Mouse (Mus musculus) liver, embryonic 12.5 days (tissue): Measurements from ENCODE around the gene Cpt1c. TPM values are rescaled to one million over a fixed set of nuclear protein-coding genes. Genes with fewer than 3 reads are reported as not detected.

ENCODE experiments used
- ATAC-seq: fragments of 200-750 bp; cut with Nextera tagmentation; 2 replicates; pipeline ENCODE4 v1.8.0; 2017; ENCODE audit warnings: moderate number of reproducible peaks, mild to moderate bottlenecking, moderate library complexity
- H3K27ac ChIP-seq: fragments of 300-500 bp; sonication (generic); 2 replicates; pipeline ENCODE4 v1.5.1; 2016; ENCODE audit warnings: mild to moderate bottlenecking
- H3K27me3 ChIP-seq: fragments of 300-500 bp; sonication (generic); replicated peaks from 2 replicates; pipeline ENCODE4 v1.6.1; 2016; ENCODE audit warnings: mild to moderate bottlenecking, moderate library complexity
- H3K36me3 ChIP-seq: fragments of 300-500 bp; sonication (generic); 2 replicates; pipeline ENCODE4 v1.6.1; 2016; ENCODE audit warnings: mild to moderate bottlenecking, moderate library complexity
- H3K4me1 ChIP-seq: fragments of 300-500 bp; sonication (generic); 2 replicates; pipeline ENCODE4 v1.6.1; 2016
- H3K4me2 ChIP-seq: fragments of 300-500 bp; sonication (generic); 2 replicates; pipeline ENCODE4 v1.6.1; 2016; ENCODE audit warnings: mild to moderate bottlenecking, moderate library complexity
- H3K4me3 ChIP-seq: fragments of 300-500 bp; sonication (generic); 2 replicates; pipeline ENCODE4 v1.5.1; 2016; ENCODE audit warnings: mild to moderate bottlenecking, moderate library complexity
- H3K9ac ChIP-seq: fragments of 300-500 bp; sonication (generic); 2 replicates; pipeline ENCODE4 v1.6.1; 2016; ENCODE audit warnings: mild to moderate bottlenecking, moderate library complexity
- H3K9me3 ChIP-seq: fragments of 300-500 bp; sonication (generic); replicated peaks from 2 replicates; pipeline ENCODE4 v1.6.1; 2016; ENCODE audit warnings: mild to moderate bottlenecking, moderate library complexity
- WGBS: fragments of 180-500 bp; shearing (Covaris S2); methylation state at CpG from one replicate; pipeline ENCODE4 v1.1.7; 2016; ENCODE audit not compliant: insufficient replicate concordance; 5-methylcytosine and 5-hydroxymethylcytosine counted together
- polyA plus RNA-seq: library from polyadenylated mRNA; unstranded; fragments of >200 nt; fragmentation: Nextera tagmentation; extraction: Ambion mirVana; gene quantifications from 2 replicates; pipeline ENCODE4 v1.2.1, GENCODE M21; 2016

Cpt1c gene
- polyA plus RNA-seq, 1 experiment from 2014 or later: 4.0 TPM

DNA sequence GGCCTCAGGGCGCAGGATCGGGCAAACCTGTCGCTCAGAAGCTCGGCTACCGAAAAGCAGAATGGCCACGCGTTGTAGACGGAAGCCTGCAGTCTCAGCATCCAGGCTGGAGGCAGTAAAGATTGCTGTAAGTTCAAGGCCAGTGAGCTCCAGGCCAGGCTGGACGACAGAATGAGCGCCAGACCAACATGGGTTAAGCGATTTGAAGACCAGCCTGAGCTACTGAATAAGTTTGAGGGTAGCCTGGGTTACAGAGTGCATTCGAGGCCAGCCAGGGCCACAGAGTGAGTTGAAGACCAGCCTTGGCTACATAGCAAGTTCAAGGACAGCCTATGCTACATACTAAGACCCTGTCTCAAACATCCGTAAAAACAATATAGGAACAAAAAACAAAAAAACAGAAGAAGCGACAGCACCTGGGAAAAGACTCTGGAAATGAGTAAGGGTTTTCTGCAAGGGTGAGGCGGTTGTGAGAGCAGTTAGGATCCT is 23.3 kb upstream of the Cpt1c start:
- peak; percentile 9; the same call in 1 of the 2 replicates for ATAC-seq
- peaks cover 56% of the 10 kb centered on the region for H3K4me1 ChIP-seq
- 3% methylated on average over 15 of the region's 15 CpGs for WGBS

DNA sequence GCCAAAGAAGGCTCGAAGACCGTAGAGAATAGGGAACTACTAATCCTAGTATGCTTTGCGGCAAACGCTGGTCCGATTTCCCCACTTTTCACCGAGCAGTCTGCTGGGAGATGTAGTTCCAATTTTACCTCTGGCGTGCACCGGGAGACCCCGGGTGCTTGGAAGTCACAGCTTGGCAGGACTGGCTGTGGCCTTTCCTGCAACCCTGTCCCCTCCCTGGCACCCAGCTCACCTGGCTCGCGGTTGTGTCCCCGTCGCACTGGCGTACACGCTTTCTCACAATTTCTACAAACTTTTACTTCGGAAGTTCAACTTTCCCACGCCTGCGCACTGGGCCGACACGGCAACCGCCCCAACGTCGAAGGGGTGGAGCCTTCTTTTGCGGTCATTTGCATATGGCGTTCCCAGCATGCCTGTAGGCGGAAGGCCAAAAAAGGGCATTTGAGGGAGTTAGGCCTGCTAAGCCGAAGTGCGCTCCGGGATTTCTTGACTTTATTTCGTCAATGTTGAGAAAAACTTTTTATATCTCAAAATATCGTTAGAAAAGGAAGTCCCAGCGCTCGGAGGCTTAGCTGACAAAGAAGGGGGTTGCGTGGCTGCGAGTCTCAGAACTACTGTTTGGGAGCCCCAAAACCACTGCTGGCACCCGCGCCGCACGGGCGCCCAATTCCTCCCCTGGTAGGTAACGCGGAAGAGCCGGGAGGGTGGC is 22.7 kb upstream of the Cpt1c start, which contains the start of gene Irf3:
TSS of gene Irf3 (plus strand) at position 418 of the 709 bp plus-strand sequence.
- Histone ChIP-seq H3K9me3 (no peaks in the 10 kb centered on the region), H3K4me3 (peak within 1 kb of the TSS; percentile 77), H3K27ac (peak within 1 kb of the TSS; percentile 94), H3K27me3 (no peaks in the 10 kb centered on the region), H3K9ac (peak within 1 kb of the TSS; percentile 80), H3K4me1 (peaks cover 54% of the 10 kb centered on the region), H3K36me3 (peaks cover 72% of the 10 kb centered on the region), H3K4me2 (peak within 1 kb of the TSS; percentile 96)
- ATAC-seq: peak; percentile 90
- WGBS: under 1% methylated on average over 43 of the region's 43 CpGs

More for the DNA sequence above, 23.3 kb upstream of the Cpt1c start:
- H3K27me3 ChIP-seq: no peaks in the 10 kb centered on the region
- H3K27ac ChIP-seq: peak overlapping the region; percentile 94
- H3K9ac ChIP-seq: peak overlapping the region; percentile 80
- H3K36me3 ChIP-seq: peaks cover 72% of the 10 kb centered on the region
- peak overlapping the region; percentile 77 for H3K4me3 ChIP-seq
- no peaks in the 10 kb centered on the region for H3K9me3 ChIP-seq
- H3K4me2 ChIP-seq: peak overlapping the region; percentile 96

GRCm38 (mm10) chr7:44996672-44997071 is 22.0 kb upstream of the Cpt1c start:
- peaks cover 72% of the 10 kb centered on the region for H3K36me3 ChIP-seq

DNA sequence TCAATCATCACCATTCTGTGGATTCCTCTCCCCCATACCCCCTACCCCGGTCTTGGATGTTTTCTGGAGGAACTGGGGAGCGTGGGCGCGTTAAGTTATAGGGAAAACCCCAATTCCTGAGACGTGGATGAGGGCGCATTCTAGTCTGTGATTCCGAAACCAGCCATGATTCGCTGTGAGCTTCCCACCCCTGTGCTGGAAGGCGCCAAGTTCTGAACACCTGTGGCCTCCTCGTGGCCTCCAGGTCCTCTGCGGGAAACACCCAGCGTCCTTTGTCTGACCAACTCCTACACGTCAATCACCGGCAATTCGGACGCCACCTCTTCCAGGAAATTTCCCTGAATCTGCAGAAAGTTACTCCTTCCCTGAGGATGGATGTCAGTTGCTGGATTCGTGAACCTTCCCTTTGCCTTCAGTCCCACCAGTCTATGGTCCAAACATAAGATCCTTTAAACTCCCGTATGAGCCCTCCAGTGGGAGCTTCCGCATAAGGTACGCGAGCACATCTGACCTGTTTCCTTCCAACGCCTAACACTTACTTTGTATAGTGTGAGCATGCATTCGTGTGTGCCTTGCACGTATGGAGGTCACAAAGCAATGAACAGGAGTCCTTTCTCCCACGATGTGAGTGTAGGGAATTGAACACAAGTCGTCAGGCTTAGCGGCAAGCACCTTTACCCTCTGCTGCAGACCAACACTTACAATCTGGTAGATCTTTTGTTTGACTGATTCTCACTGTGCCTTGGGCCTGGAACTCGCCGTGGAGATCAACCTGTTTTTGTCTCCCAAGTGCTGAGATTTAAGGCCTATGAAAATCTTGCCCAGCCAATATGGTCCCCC is 12.4 kb upstream of the Cpt1c start:
- peak; percentile 23 for ATAC-seq
- Histone ChIP-seq H3K4me1 (peaks cover 51% of the 10 kb centered on the region), H3K36me3 (peaks cover 48% of the 10 kb centered on the region)

More at GRCm38 (mm10) chr7:44996672-44997071, 22.0 kb upstream of the Cpt1c start:
- Histone ChIP-seq H3K27ac (peak overlapping the region; percentile 94), H3K9me3 (no peaks in the 10 kb centered on the region), H3K4me1 (peaks cover 51% of the 10 kb centered on the region), H3K4me2 (peak overlapping the region; percentile 96), H3K9ac (peak overlapping the region; percentile 80), H3K27me3 (no peaks in the 10 kb centered on the region), H3K4me3 (peak overlapping the region; percentile 77)
- no peak for ATAC-seq
- 15% methylated on average over 10 of the region's 10 CpGs for WGBS

GRCm38 (mm10) chr7:44986192-44986878 is 11.7 kb upstream of the Cpt1c start, which contains the start of gene Prmt1:
Prmt1 (minus strand) TSS chr7:44986568.
- Histone ChIP-seq H3K9ac (peak within 1 kb of the TSS; percentile 92), H3K9me3 (no peaks in the 10 kb centered on the region), H3K4me2 (peak within 1 kb of the TSS; percentile 99), H3K27me3 (no peaks in the 10 kb centered on the region), H3K4me1 (peaks cover 51% of the 10 kb centered on the region), H3K27ac (peak within 1 kb of the TSS; percentile 91), H3K4me3 (peak within 1 kb of the TSS; percentile 85), H3K36me3 (peaks cover 48% of the 10 kb centered on the region)
- WGBS: under 1% methylated on average over 42 of the region's 42 CpGs
- peak; percentile 95 for ATAC-seq

More for the DNA sequence above, 12.4 kb upstream of the Cpt1c start:
- Histone ChIP-seq H3K4me2 (peak overlapping the region; percentile 99), H3K9me3 (no peaks in the 10 kb centered on the region), H3K27me3 (no peaks in the 10 kb centered on the region), H3K27ac (peak overlapping the region; percentile 87), H3K9ac (peak overlapping the region; percentile 76), H3K4me3 (peak overlapping the region; percentile 85)
- WGBS: under 1% methylated on average over 29 of the region's 29 CpGs

DNA sequence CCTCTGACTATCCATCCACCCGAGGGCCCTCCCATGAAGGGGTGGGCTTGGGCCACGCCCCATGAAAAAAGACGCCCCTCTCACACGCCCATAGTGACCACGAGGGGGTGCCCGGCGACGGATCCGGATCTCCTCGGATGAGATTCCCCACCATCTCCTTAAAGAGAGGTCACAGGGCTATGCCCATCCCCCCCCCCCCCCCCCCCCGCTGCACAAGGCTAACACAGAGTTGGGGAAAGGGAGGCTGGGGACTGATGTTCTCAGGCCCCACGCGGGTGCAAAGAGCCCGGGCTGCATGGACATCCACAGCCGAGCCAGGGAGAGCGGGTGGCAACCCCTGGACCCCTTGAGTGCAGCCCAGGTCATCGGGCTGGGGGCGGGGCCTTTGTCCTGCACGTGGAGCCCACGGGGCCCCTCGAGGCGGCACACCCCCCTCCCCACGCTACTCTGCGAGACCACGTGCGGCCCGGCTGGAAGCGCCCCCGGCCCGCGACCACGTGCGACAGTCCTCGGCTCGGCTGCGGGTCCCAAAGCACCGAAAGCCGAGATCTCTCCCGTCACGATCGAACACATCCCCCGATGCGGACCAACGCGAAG is 11.0 kb upstream of the Cpt1c start:
- Histone ChIP-seq H3K9ac (peak overlapping the region; percentile 92), H3K27me3 (no peaks in the 10 kb centered on the region), H3K27ac (peak overlapping the region; percentile 91), H3K4me1 (peaks cover 51% of the 10 kb centered on the region), H3K9me3 (no peaks in the 10 kb centered on the region), H3K4me2 (peak overlapping the region; percentile 99), H3K36me3 (peaks cover 50% of the 10 kb centered on the region), H3K4me3 (peak overlapping the region; percentile 85)
- WGBS: under 1% methylated on average over 44 of the region's 45 CpGs
- ATAC-seq: no peak

- Histone ChIP-seq H3K27me3 (no peaks in the 10 kb centered on the region), H3K27ac (peak overlapping the region; percentile 91), H3K36me3 (peaks cover 50% of the 10 kb centered on the region), H3K4me1 (peaks cover 51% of the 10 kb centered on the region), H3K9ac (peak overlapping the region; percentile 92; the same call in 1 of the 2 replicates), H3K9me3 (no peaks in the 10 kb centered on the region), H3K4me2 (peak overlapping the region; percentile 99), H3K4me3 (peak overlapping the region; percentile 85)
- no peak for ATAC-seq
- WGBS: 44% methylated on average over 3 of the region's 3 CpGs
Observed at GRCm38 (mm10) chr7:44984833-44985164, 10.1 kb upstream of the Cpt1c start.

DNA sequence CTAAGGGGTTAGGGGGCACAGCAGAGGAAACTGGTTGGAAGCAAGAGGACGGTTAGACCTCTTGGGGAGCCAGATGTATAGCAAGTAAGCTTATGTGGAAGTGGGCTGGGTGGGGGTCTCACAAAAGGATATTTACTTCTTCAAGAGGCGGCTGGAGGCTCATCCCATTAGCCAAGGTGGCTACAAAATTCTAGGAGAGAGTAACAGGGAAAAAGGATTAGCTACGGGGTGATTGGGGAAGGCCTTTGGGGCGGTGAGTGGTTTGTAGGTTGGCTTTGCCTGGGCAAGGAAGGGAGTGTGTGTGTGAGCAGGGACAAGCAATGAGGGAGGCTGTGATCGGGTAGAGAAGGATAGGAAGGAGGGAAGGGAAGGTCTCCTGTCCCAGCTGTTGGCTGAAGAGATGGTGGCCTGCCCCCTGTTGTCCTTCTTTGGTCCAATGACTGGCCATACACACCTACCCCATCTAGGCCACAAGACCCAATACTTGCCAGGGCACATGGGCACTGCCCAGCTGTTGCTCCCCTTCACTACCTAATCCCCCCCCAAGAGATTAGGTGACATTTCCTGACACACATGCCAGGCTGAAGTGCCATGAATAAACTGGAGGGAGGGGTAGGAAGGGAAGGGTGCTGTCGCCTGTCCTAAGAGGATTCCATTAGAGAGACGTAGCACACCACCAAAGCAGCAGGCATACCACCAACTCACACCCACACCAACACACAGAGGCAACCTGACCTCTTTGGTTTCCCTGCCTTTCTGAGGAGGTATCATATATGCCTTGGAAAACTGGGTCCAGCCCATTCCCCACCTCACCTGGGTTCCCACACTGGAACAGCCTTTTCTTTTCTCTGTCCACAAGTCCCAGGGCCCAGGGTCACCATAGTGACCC is 9.5 kb upstream of the Cpt1c start:
- no peak for ATAC-seq
- Histone ChIP-seq H3K4me1 (peaks cover 46% of the 10 kb centered on the region), H3K27me3 (no peaks in the 10 kb centered on the region), H3K4me3 (peak overlapping the region; percentile 85), H3K9ac (peak overlapping the region; percentile 92; the same call in 1 of the 2 replicates), H3K9me3 (no peaks in the 10 kb centered on the region), H3K4me2 (peak overlapping the region; percentile 99), H3K36me3 (peaks cover 52% of the 10 kb centered on the region), H3K27ac (peak overlapping the region; percentile 91)
- WGBS: 82% methylated on average over 7 of the region's 7 CpGs

- H3K4me3 ChIP-seq: no peak overlapping the region
- H3K27ac ChIP-seq: 0 out of 2 replicates have a peak overlapping the region, but pooled peaks have one; percentile 91
- H3K4me2 ChIP-seq: no peak overlapping the region
- WGBS: 25% methylated on average over 6 of the region's 6 CpGs
- no peak for ATAC-seq
- H3K4me1 ChIP-seq: peaks cover 37% of the 10 kb centered on the region
- peaks cover 63% of the 10 kb centered on the region for H3K36me3 ChIP-seq
- H3K27me3 ChIP-seq: no peaks in the 10 kb centered on the region
- no peak overlapping the region for H3K9ac ChIP-seq
- no peaks in the 10 kb centered on the region for H3K9me3 ChIP-seq
Observed at GRCm38 (mm10) chr7:44983085-44983484, 8.4 kb upstream of the Cpt1c start.

- Histone ChIP-seq H3K4me3 (no peak overlapping the region), H3K9ac (no peak overlapping the region), H3K27ac (no peak overlapping the region), H3K4me2 (no peak overlapping the region), H3K36me3 (peaks cover 78% of the 10 kb centered on the region), H3K27me3 (no peaks in the 10 kb centered on the region), H3K9me3 (no peaks in the 10 kb centered on the region), H3K4me1 (peaks cover 28% of the 10 kb centered on the region)
- 79% methylated on average over 8 of the region's 8 CpGs for WGBS
- ATAC-seq: no peak
Observed at GRCm38 (mm10) chr7:44981539-44981938, 6.9 kb upstream of the Cpt1c start.
